Mouse (Mus musculus) testis, adult 2 months (tissue): ENCODE results near the gene Kdm6b. TPM values are rescaled to one million over a fixed set of nuclear protein-coding genes. Genes with fewer than 3 reads are reported as not detected.
"Not testable (repeated sequence)": the region's sequence is repeated elsewhere in the genome, so short reads cannot be mapped to it uniquely, and the experiment has no call there.

Source experiments
- H3K27ac ChIP-seq: fragments of 200-500 bp; 2 replicates; pipeline ENCODE4 v1.5.1; 2012; ENCODE audit warnings: low read depth, low read length; ENCODE audit not compliant: control insufficient read depth, insufficient read depth
- H3K27me3 ChIP-seq: fragments of 200-500 bp; 2 replicates; pipeline ENCODE4 v1.6.1; 2012; ENCODE audit warnings: mild to moderate bottlenecking, low read length, moderate library complexity; ENCODE audit not compliant: control insufficient read depth, insufficient read depth
- H3K36me3 ChIP-seq: fragments of 200-500 bp; 2 replicates; pipeline ENCODE4 v1.6.1; 2012; ENCODE audit warnings: mild to moderate bottlenecking, low read length; ENCODE audit not compliant: control insufficient read depth, insufficient read depth
- H3K4me1 ChIP-seq: fragments of 200-500 bp; 2 replicates; pipeline ENCODE4 v1.6.1; 2012; ENCODE audit warnings: low read length; ENCODE audit not compliant: control insufficient read depth, insufficient read depth
- H3K4me3 ChIP-seq: fragments of 200-500 bp; 2 replicates; pipeline ENCODE4 v1.5.1; 2012; ENCODE audit warnings: low read depth, mild to moderate bottlenecking, low read length, moderate library complexity, mixed read lengths; ENCODE audit not compliant: control insufficient read depth
- CTCF ChIP-seq: fragments of 200-500 bp; IDR thresholded peaks from 2 replicates; pipeline ENCODE4 v1.5.1; 2012; ENCODE audit warnings: low read depth, mild to moderate bottlenecking, inconsistent platforms, low read length, moderate library complexity; ENCODE audit not compliant: control insufficient read depth, insufficient read depth, insufficient replicate concordance
- POLR2A ChIP-seq: fragments of 200-500 bp; IDR thresholded peaks from 2 replicates; pipeline ENCODE4 v1.6.1; 2012; ENCODE audit warnings: low read depth, mild to moderate bottlenecking, inconsistent platforms, low read length, moderate library complexity; ENCODE audit not compliant: control insufficient read depth
- polyA plus RNA-seq: library from polyadenylated mRNA; depleted of rRNA; stranded (reverse); fragments of >200 nt; gene quantifications from 2 replicates; pipeline ENCODE4 v1.2.3, GENCODE M21; 2012

Kdm6b gene
- polyA plus RNA-seq, 1 experiment: 8.0 TPM

DNA sequence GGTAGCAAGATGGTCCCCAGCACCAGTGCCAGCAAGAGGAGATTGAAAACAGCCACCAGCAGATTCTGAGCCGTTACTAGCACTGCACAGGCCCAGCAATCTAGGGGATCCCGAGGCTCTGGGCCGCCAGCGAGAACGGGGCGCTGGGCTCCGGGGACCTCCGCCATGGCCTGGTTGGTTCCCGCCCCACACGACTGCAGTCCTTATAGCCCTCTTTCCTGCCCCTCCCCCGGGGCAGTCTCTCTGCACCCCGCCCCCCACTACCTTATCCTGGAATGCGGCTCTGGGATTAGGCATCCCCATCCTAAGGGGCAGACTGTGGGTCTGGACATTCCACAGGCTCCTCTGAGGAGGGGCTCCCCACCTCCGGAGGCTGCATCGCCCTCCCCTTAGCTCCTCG is 15.4 kb downstream of the Kdm6b start, which contains the start of gene Tmem88:
Gene Tmem88 (minus strand): TSS at position 176 of the 400 bp plus-strand sequence.
- no peaks in the 10 kb centered on the region; the same call in 1 of the 2 replicates for H3K36me3 ChIP-seq
- H3K4me1 ChIP-seq: peaks cover 32% of the 10 kb centered on the region
- TF ChIP-seq CTCF: no peak
- TF ChIP-seq POLR2A: no peak
- peak within 1 kb of the TSS; percentile 91 for H3K4me3 ChIP-seq
- peak within 1 kb of the TSS; percentile 75 for H3K27ac ChIP-seq
- H3K27me3 ChIP-seq: no peaks in the 10 kb centered on the region

GRCm38 (mm10) chr11:69397581-69398057 is 15.9 kb downstream of the Kdm6b start:
- Histone ChIP-seq H3K4me3 (peak overlapping the region; percentile 91), H3K27ac (peak overlapping the region; percentile 75), H3K36me3 (no peaks in the 10 kb centered on the region; the same call in 1 of the 2 replicates), H3K27me3 (no peaks in the 10 kb centered on the region), H3K4me1 (peaks cover 32% of the 10 kb centered on the region)
- TF ChIP-seq POLR2A (0 out of 2 replicates have a peak, but pooled peaks have one; percentile 20), CTCF (peak; percentile 7; the same call in 1 of the 2 replicates)

DNA sequence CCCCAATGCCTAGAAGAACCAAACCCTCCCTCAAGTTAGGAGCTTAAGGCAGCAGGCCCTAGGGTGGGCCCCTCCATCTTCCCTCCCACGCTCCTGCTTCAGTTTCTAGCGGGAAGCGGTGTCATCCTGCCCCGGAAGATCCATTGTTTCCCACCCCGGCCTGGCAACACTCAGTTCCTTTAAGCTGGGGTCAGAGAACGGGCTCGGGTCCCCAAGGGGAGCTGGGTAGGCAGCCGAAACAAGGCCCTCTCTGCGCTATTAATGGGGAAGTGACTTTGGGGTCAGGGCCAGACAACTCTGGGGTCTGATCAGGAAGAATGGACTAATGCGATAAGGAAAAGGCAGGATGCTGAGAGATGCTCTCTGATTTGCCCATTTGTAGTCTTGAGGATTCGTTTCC is 16.7 kb downstream of the Kdm6b start:
- Histone ChIP-seq H3K36me3 (no peaks in the 10 kb centered on the region; the same call in 1 of the 2 replicates), H3K27ac (peak overlapping the region; percentile 96), H3K27me3 (no peaks in the 10 kb centered on the region), H3K4me1 (peaks cover 32% of the 10 kb centered on the region), H3K4me3 (peak overlapping the region; percentile 91)
- TF ChIP-seq POLR2A (no peak), CTCF (no peak)

GRCm38 (mm10) chr11:69395634-69396373 is 17.7 kb downstream of the Kdm6b start:
- peak overlapping the region; percentile 91 for H3K4me3 ChIP-seq
- peak; percentile 70 for TF ChIP-seq POLR2A
- TF ChIP-seq CTCF: no peak
- no peaks in the 10 kb centered on the region; the same call in 1 of the 2 replicates for H3K36me3 ChIP-seq
- peak overlapping the region; percentile 96 for H3K27ac ChIP-seq
- H3K4me1 ChIP-seq: peaks cover 29% of the 10 kb centered on the region
- H3K27me3 ChIP-seq: no peaks in the 10 kb centered on the region

DNA sequence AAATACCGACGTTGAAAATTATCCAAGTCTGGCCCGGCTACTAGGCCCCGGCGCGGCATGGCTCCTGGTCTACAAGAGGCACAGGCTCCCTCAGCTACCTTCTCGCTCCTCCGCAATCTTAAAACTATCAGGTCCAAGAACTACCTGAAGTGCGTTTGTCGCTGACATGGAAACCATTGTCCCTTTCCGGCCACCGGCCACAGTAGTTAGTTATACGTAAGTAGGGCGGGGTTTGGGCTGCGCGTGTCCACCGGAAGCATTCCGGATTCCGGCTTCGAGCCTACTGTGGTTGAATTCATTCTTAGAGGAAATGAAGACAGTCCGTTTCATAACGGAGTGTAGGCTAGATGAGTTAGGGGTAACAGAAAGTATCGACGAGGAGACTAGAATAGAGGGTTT is 18.2 kb downstream of the Kdm6b start, which contains the start of the genes Naa38 and Cyb5d1:
Gene Naa38 (plus strand): TSS at position 253 of the 399 bp plus-strand sequence.
Gene Cyb5d1 (minus strand): TSS at position 397 of the 399 bp plus-strand sequence.
- peak; percentile 29; the same call in 1 of the 2 replicates for TF ChIP-seq POLR2A
- peak within 1 kb of the TSS; percentile 96 for H3K27ac ChIP-seq
- H3K4me3 ChIP-seq: peak within 1 kb of the TSS; percentile 91
- not testable (repeated sequence) for H3K36me3 ChIP-seq, H3K27me3 ChIP-seq
- peaks cover 26% of the 10 kb centered on the region for H3K4me1 ChIP-seq

GRCm38 (mm10) chr11:69394591-69395167 is 18.8 kb downstream of the Kdm6b start:
- H3K4me3 ChIP-seq: peak overlapping the region; percentile 91
- H3K27ac ChIP-seq: peak overlapping the region; percentile 96
- H3K27me3 ChIP-seq, H3K36me3 ChIP-seq: not testable (repeated sequence)
- peaks cover 20% of the 10 kb centered on the region for H3K4me1 ChIP-seq

GRCm38 (mm10) chr11:69390400-69391034 is 23.0 kb downstream of the Kdm6b start:
- Histone ChIP-seq H3K27ac (no peak overlapping the region), H3K27me3 (no peaks in the 10 kb centered on the region), H3K4me1 (no peaks in the 10 kb centered on the region), H3K36me3 (no peaks in the 10 kb centered on the region), H3K4me3 (no peak overlapping the region)
- TF ChIP-seq POLR2A (no peak), CTCF (no peak)
